Mouse (Mus musculus) intestine, postnatal 0 days (tissue): ENCODE results near the gene H2afj. TPM values are rescaled to one million over a fixed set of nuclear protein-coding genes. Genes with fewer than 3 reads are reported as not detected.
A peak's percentile ranks its signal among the peaks of the same experiment; 100 is the strongest.

Source experiments
- ATAC-seq: fragments of 200-750 bp; cut with Nextera tagmentation; 2 replicates; pipeline ENCODE4 v1.8.0; 2017; ENCODE audit warnings: mild to moderate bottlenecking, moderate TSS enrichment, moderate library complexity
- H3K27ac ChIP-seq: fragments of 300-500 bp; sonication (generic); 2 replicates; pipeline ENCODE4 v1.5.1; 2014; ENCODE audit warnings: mild to moderate bottlenecking, low read depth, low read length, moderate library complexity
- H3K27me3 ChIP-seq: fragments of 300-500 bp; sonication (generic); replicated peaks from 2 replicates; pipeline ENCODE4 v1.6.1; 2014; ENCODE audit warnings: low read length, mixed read lengths; ENCODE audit not compliant: control insufficient read depth, insufficient read depth
- H3K36me3 ChIP-seq: fragments of 300-500 bp; sonication (generic); 2 replicates; pipeline ENCODE4 v1.6.1; 2014; ENCODE audit warnings: mild to moderate bottlenecking, moderate library complexity; ENCODE audit not compliant: control insufficient read depth, insufficient read depth
- H3K4me1 ChIP-seq: fragments of 300-500 bp; sonication (generic); replicated peaks from 2 replicates; pipeline ENCODE4 v1.6.1; 2014; ENCODE audit warnings: antibody characterized with exemption, low read length, mixed read lengths; ENCODE audit not compliant: control insufficient read depth, insufficient read depth
- H3K4me2 ChIP-seq: fragments of 300-500 bp; sonication (generic); replicated peaks from 2 replicates; pipeline ENCODE4 v1.6.1; 2014; ENCODE audit warnings: low read depth, mild to moderate bottlenecking, moderate library complexity
- H3K4me3 ChIP-seq: fragments of 300-500 bp; sonication (generic); 2 replicates; pipeline ENCODE4 v1.5.1; 2014; ENCODE audit warnings: low read depth, low read length
- H3K9ac ChIP-seq: fragments of 300-500 bp; sonication (generic); 2 replicates; pipeline ENCODE4 v1.6.1; 2014; ENCODE audit warnings: mild to moderate bottlenecking, low read depth, low read length
- H3K9me3 ChIP-seq: fragments of 300-500 bp; sonication (generic); 2 replicates; pipeline ENCODE4 v1.6.1; 2016; ENCODE audit warnings: mixed run types; ENCODE audit not compliant: control insufficient read depth
- CTCF ChIP-seq: sonication (generic); IDR thresholded peaks from 2 replicates; pipeline ENCODE4 v1.5.1; 2016; ENCODE audit warnings: low read depth, mild to moderate bottlenecking, control low read depth, antibody characterized with exemption, moderate library complexity
- WGBS: fragments of 180-500 bp; shearing (Covaris S2); extraction: QIAGEN DNeasy Blood & Tissue Kit; methylation state at CpG from one replicate; pipeline ENCODE4 v1.1.7; 2014; 5-methylcytosine and 5-hydroxymethylcytosine counted together
- polyA plus RNA-seq: library from polyadenylated mRNA; unstranded; fragments of >200 nt; fragmentation: Nextera tagmentation; extraction: Ambion mirVana; gene quantifications from 2 replicates; pipeline ENCODE4 v1.2.1, GENCODE M21; 2015

Gene H2afj
- polyA plus RNA-seq, 1 experiment from 2014 or later = 231 TPM

DNA sequence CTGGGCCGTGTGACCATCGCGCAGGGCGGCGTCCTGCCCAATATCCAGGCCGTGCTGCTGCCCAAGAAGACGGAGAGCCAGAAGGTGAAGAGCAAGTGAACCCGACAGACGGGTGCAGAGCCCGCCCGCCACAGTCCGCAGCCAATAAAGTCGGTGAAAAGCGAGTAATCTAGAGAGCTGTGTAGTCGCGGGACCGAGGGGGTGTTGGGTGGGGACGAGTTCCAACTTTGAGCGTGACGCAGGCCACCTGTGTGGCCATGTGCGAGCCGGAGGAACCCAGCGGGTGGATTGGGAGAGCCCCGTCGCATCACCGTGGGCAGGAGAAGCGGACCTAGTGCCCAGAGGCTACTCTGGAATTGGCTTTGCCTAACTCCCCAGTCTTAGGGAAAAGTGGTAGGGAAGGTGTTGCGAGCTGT lies 595 bp downstream of the H2afj start:
- under 1% methylated on average over 28 of the region's 28 CpGs for WGBS
- Histone ChIP-seq H3K4me1 (peaks cover 16% of the 10 kb centered on the region; the same call in 1 of the 2 replicates), H3K27me3 (no peaks in the 10 kb centered on the region), H3K4me2 (peak overlapping the region; percentile 94), H3K9ac (peak overlapping the region; percentile 79), H3K27ac (peak overlapping the region; percentile 90), H3K4me3 (peak overlapping the region; percentile 85), H3K9me3 (no peaks in the 10 kb centered on the region), H3K36me3 (peaks cover 4% of the 10 kb centered on the region; the same call in 1 of the 2 replicates)
- ATAC-seq = peak; percentile 8
- TF ChIP-seq CTCF = no peak

GRCm38 (mm10) chr6:136809077-136809476 lies 1.0 kb downstream of the H2afj start:
- ATAC-seq = 0 out of 2 replicates have a peak, but pooled peaks have one; percentile 23
- Histone ChIP-seq H3K27ac (peak overlapping the region; percentile 90), H3K4me3 (peak overlapping the region; percentile 85), H3K9ac (peak overlapping the region; percentile 79), H3K27me3 (no peaks in the 10 kb centered on the region), H3K4me2 (peak overlapping the region; percentile 94), H3K4me1 (peaks cover 16% of the 10 kb centered on the region; the same call in 1 of the 2 replicates), H3K9me3 (no peaks in the 10 kb centered on the region), H3K36me3 (peaks cover 9% of the 10 kb centered on the region)
- WGBS = 10% methylated on average over 14 of the region's 14 CpGs
- TF ChIP-seq CTCF = no peak

DNA sequence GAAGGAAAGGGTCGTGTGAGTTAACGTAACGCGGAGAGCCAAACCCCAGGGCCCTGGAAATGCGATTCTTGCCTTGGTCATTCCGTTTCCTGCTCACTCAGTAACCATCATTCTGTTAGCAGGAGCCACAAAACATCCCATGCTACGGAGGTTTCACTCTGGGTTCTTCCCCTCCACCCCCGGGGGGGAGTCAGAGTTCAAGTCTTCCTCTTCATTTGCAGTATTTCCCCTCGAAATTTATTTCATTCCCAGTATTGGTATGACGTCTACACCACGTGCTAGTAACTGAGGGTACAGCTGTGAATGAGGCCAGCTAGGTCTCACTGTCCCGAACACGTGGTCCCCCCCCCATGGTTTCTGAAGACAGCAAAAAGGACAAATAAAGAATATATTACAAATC lies 1.6 kb downstream of the H2afj start:
- peak overlapping the region; percentile 79 for H3K9ac ChIP-seq
- ATAC-seq = no peak
- no peaks in the 10 kb centered on the region for H3K27me3 ChIP-seq
- 50% methylated on average over 13 of the region's 13 CpGs for WGBS
- peak overlapping the region; percentile 90 for H3K27ac ChIP-seq
- no peaks in the 10 kb centered on the region for H3K9me3 ChIP-seq
- H3K36me3 ChIP-seq = peaks cover 15% of the 10 kb centered on the region
- peak overlapping the region; percentile 94 for H3K4me2 ChIP-seq
- H3K4me1 ChIP-seq = peaks cover 16% of the 10 kb centered on the region; the same call in 1 of the 2 replicates
- H3K4me3 ChIP-seq = peak overlapping the region; percentile 85
- no peak for TF ChIP-seq CTCF

- Histone ChIP-seq H3K4me2 (peak overlapping the region; percentile 35), H3K4me3 (no peak overlapping the region), H3K36me3 (peaks cover 27% of the 10 kb centered on the region), H3K4me1 (peaks cover 16% of the 10 kb centered on the region; the same call in 1 of the 2 replicates), H3K9ac (no peak overlapping the region), H3K27me3 (no peaks in the 10 kb centered on the region), H3K27ac (peak overlapping the region; percentile 35; the same call in 1 of the 2 replicates), H3K9me3 (no peaks in the 10 kb centered on the region)
- WGBS = 59% methylated on average over 10 of the region's 10 CpGs
- ATAC-seq = 0 out of 2 replicates have a peak, but pooled peaks have one; percentile 2
- no peak for TF ChIP-seq CTCF
These were observed 3.2 kb downstream of the H2afj start for GRCm38 (mm10) chr6:136811196-136811595.

- Histone ChIP-seq H3K4me3 (no peak overlapping the region), H3K27ac (no peak overlapping the region), H3K27me3 (no peaks in the 10 kb centered on the region), H3K9me3 (no peaks in the 10 kb centered on the region), H3K9ac (no peak overlapping the region), H3K4me1 (peaks cover 13% of the 10 kb centered on the region; the same call in 1 of the 2 replicates), H3K36me3 (peaks cover 44% of the 10 kb centered on the region), H3K4me2 (no peak overlapping the region)
- WGBS = 23% methylated on average over 4 of the region's 4 CpGs
- TF ChIP-seq CTCF = peak; percentile 70
- ATAC-seq = no peak
These were observed 5.1 kb downstream of the H2afj start for GRCm38 (mm10) chr6:136813117-136813516.

GRCm38 (mm10) chr6:136815381-136815780 lies 7.3 kb downstream of the H2afj start:
- ATAC-seq = no peak
- 86% methylated on average over 7 of the region's 7 CpGs for WGBS
- H3K4me3 ChIP-seq = no peak overlapping the region
- H3K9me3 ChIP-seq = no peaks in the 10 kb centered on the region
- TF ChIP-seq CTCF = no peak
- H3K4me2 ChIP-seq = no peak overlapping the region
- H3K36me3 ChIP-seq = peaks cover 62% of the 10 kb centered on the region
- H3K4me1 ChIP-seq = peaks cover 10% of the 10 kb centered on the region; the same call in 1 of the 2 replicates
- no peak overlapping the region for H3K27ac ChIP-seq
- no peak overlapping the region for H3K9ac ChIP-seq
- no peaks in the 10 kb centered on the region for H3K27me3 ChIP-seq
